Mouse (Mus musculus) hindbrain, embryonic 12.5 days (tissue): Measurements from ENCODE around the gene Slc46a2. TPM values are rescaled to one million over a fixed set of nuclear protein-coding genes. Genes with fewer than 3 reads are reported as not detected.
A peak's percentile ranks its signal among the peaks of the same experiment; 100 is the strongest.

Source experiments
- ATAC-seq: fragments of 200-750 bp; cut with Nextera tagmentation; 2 replicates; pipeline ENCODE4 v1.8.0; 2017; ENCODE audit warnings: moderate TSS enrichment; ENCODE audit not compliant: low FRiP score
- H3K27ac ChIP-seq: fragments of 300-500 bp; sonication (generic); 2 replicates; pipeline ENCODE4 v1.5.1; 2016; ENCODE audit warnings: mild to moderate bottlenecking
- H3K27me3 ChIP-seq: fragments of 300-500 bp; sonication (generic); 2 replicates; pipeline ENCODE4 v1.6.1; 2016; ENCODE audit warnings: mild to moderate bottlenecking
- H3K36me3 ChIP-seq: fragments of 300-500 bp; sonication (generic); 2 replicates; pipeline ENCODE4 v1.6.1; 2016; ENCODE audit warnings: mild to moderate bottlenecking
- H3K4me1 ChIP-seq: fragments of 300-500 bp; sonication (generic); 2 replicates; pipeline ENCODE4 v1.6.1; 2016
- H3K4me2 ChIP-seq: fragments of 300-500 bp; sonication (generic); replicated peaks from 2 replicates; pipeline ENCODE4 v1.6.1; 2016; ENCODE audit warnings: mild to moderate bottlenecking
- H3K4me3 ChIP-seq: fragments of 300-500 bp; sonication (generic); 2 replicates; pipeline ENCODE4 v1.5.1; 2016; ENCODE audit warnings: mild to moderate bottlenecking
- H3K9ac ChIP-seq: fragments of 300-500 bp; sonication (generic); 2 replicates; pipeline ENCODE4 v1.6.1; 2016; ENCODE audit warnings: mild to moderate bottlenecking, moderate library complexity
- H3K9me3 ChIP-seq: fragments of 300-500 bp; sonication (generic); replicated peaks from 2 replicates; pipeline ENCODE4 v1.6.1; 2016; ENCODE audit warnings: mild to moderate bottlenecking
- WGBS: fragments of 180-500 bp; shearing (Covaris S2); methylation state at CpG from one replicate; pipeline ENCODE4 v1.1.7; 2016; 5-methylcytosine and 5-hydroxymethylcytosine counted together
- polyA plus RNA-seq: library from polyadenylated mRNA; unstranded; fragments of >200 nt; fragmentation: Nextera tagmentation; extraction: Ambion mirVana; gene quantifications from 2 replicates; pipeline ENCODE4 v1.2.1, GENCODE M21; 2016

The Slc46a2 gene
- polyA plus RNA-seq, 1 experiment from 2014 or later, result 0.09 TPM

DNA sequence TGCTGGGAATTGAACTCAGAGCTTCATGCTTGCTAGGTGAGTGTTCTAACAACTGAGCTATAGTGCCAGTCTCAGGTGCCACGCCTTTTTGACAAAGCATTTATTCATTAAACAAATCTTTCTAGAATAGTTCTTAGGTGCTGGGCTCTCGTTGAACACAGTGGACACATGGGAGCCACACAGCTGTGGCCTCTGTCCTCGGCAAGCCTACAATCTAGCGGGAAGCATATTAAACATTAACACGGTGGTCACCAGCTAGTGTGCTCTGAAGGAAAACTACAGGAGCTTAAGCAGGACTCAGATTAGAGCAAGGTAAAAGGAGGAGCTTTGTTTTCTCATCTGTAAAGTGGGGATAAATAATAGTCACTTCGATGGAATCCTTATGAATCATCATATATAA lies 7.8 kb downstream of the Slc46a2 start:
- H3K27ac ChIP-seq, result no peak overlapping the region
- H3K9ac ChIP-seq, result no peak overlapping the region
- H3K9me3 ChIP-seq, result no peaks in the 10 kb centered on the region
- no peaks in the 10 kb centered on the region for H3K27me3 ChIP-seq
- no peaks in the 10 kb centered on the region for H3K36me3 ChIP-seq
- no peaks in the 10 kb centered on the region for H3K4me1 ChIP-seq
- ATAC-seq, result no peak
- 81% methylated on average over 6 of the region's 6 CpGs for WGBS
- H3K4me2 ChIP-seq, result no peak overlapping the region
- no peak overlapping the region for H3K4me3 ChIP-seq

DNA sequence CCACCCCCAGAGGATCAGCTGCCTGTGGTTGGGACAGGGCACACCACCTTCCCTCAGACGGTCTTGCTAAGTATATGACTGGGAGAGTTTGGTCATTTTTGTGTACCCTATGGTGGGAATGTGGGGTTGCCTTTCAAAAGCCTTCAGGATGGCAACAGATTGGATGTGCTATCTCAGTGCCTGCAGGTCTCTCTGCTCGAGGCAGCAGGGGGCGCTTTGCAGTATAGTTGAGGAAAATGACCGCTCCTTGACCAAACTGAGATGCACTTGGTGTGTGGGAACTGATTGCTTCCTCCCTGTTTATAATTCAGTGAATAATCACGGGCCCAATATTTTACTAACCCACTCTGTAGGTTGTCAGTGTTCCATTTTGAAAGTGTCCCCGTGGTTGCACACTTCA lies 12.3 kb downstream of the Slc46a2 start:
- 0 out of 2 replicates have a peak, but pooled peaks have one; percentile 6 for ATAC-seq
- H3K9me3 ChIP-seq, result no peaks in the 10 kb centered on the region
- no peaks in the 10 kb centered on the region for H3K4me1 ChIP-seq
- WGBS, result 70% methylated on average over 6 of the region's 6 CpGs
- H3K27ac ChIP-seq, result no peak overlapping the region
- no peak overlapping the region for H3K4me3 ChIP-seq
- no peaks in the 10 kb centered on the region for H3K27me3 ChIP-seq
- H3K9ac ChIP-seq, result no peak overlapping the region
- H3K36me3 ChIP-seq, result peaks cover 14% of the 10 kb centered on the region
- no peak overlapping the region for H3K4me2 ChIP-seq

DNA sequence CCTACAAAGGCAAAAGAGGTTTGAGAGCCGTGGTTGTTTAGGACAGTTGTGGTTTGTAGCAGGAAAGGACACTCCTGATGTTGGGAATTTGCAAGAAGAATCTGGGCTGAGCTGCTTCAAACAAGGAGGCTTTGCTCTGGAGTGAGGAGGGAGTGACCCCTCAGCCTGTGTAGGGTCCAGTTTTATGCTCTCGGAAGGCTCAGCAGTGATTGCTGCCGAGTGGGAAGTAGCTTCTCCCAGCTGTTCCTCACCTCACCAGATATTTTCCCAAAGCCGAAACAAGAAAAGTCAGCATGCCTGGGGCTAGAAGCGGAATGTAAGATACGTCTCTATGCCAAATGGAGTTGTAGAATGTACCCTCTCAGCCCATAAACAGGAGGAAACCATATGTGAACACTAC lies 13.0 kb downstream of the Slc46a2 start:
- H3K9me3 ChIP-seq, result no peaks in the 10 kb centered on the region
- H3K27me3 ChIP-seq, result no peaks in the 10 kb centered on the region
- H3K4me2 ChIP-seq, result no peak overlapping the region
- H3K9ac ChIP-seq, result no peak overlapping the region
- no peaks in the 10 kb centered on the region for H3K4me1 ChIP-seq
- 86% methylated on average over 6 of the region's 6 CpGs for WGBS
- ATAC-seq, result no peak
- H3K36me3 ChIP-seq, result peaks cover 22% of the 10 kb centered on the region
- H3K27ac ChIP-seq, result no peak overlapping the region
- H3K4me3 ChIP-seq, result no peak overlapping the region

DNA sequence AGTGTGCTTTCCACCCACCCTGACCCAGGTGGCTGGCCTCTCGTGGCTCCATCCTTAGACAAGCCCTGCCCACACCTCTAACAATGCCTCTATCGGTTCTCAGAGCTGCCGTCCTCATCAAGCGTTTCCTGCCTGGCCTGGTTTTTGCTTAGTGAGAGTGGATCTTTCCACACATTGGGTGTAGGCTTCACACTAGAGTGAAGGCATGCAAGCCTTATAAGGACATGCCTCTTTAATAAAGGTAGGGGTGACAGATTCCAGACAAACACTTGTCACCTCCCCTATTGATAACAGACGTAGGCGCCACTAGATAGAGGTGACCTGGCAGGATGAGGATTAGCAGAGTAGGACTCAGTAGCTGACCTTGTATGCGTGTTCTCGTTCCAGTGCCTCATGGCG lies 16.3 kb downstream of the Slc46a2 start:
- Histone ChIP-seq H3K4me3 (no peak overlapping the region), H3K27ac (no peak overlapping the region), H3K4me2 (no peak overlapping the region), H3K9ac (no peak overlapping the region), H3K4me1 (no peaks in the 10 kb centered on the region), H3K36me3 (peaks cover 41% of the 10 kb centered on the region), H3K9me3 (no peaks in the 10 kb centered on the region), H3K27me3 (no peaks in the 10 kb centered on the region)
- ATAC-seq, result no peak
- 91% methylated on average over 9 of the region's 9 CpGs for WGBS

DNA sequence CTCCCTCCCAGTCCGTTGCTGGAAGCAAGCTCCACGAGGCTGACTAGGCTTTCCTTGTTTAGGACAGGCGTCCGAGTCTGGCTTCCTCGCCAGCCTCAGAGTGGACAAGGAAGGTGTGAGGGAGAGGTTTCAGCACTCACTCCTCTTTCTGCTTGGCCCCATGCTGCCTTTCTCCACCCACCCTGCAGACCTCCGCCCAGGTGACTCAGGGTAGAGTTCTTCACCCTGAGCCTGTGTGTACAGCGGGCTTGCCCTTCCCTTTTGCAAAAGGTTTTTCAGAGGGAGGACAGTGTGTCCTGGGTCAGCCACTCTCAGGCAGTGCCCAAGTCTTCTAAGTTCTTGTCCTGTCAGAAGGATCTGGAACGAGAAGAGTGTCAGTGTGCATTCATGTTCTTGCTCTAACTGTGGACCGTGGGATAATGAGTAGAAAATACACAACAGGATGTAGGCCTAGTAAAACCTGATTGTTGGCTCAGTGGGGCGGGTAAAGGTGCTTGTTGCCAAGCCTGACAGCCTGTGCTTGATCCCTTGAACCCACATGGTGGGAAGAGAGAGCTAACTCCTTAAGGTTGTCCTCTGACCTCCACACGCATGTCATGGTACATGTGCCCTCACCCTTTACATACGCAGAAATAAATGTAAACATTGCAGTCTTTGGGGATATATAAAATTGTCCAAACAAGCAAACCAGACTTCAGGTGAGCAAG lies 16.9 kb downstream of the Slc46a2 start:
- Histone ChIP-seq H3K9ac (no peak overlapping the region), H3K9me3 (no peaks in the 10 kb centered on the region), H3K36me3 (peaks cover 41% of the 10 kb centered on the region), H3K27me3 (no peaks in the 10 kb centered on the region), H3K4me1 (no peaks in the 10 kb centered on the region), H3K4me3 (no peak overlapping the region), H3K27ac (no peak overlapping the region), H3K4me2 (no peak overlapping the region)
- WGBS, result 86% methylated on average over 12 of the region's 12 CpGs
- no peak for ATAC-seq

DNA sequence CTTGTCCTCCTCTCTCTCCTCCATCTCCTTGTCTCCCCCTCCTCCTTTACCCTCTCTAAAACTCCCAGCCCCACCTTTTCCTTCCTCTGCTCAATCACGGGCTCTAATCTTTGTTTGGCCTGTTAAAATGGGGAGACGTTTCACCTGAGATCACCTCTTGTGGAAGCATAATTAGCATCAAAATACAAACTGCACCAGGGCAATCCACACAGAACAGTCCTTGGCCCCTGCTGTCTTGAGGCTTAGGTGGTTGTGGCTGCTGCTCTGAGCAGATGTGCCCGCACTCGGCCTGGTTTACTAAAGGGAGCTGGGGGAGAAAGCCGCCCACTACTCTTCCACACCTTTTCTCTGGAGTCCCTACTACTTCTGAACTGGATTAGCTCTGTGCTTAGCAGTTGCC lies 18.9 kb downstream of the Slc46a2 start:
- H3K9me3 ChIP-seq, result no peaks in the 10 kb centered on the region
- no peak overlapping the region for H3K27ac ChIP-seq
- no peaks in the 10 kb centered on the region for H3K27me3 ChIP-seq
- H3K4me1 ChIP-seq, result no peaks in the 10 kb centered on the region
- no peak overlapping the region for H3K9ac ChIP-seq
- ATAC-seq, result no peak
- H3K4me2 ChIP-seq, result no peak overlapping the region
- peaks cover 47% of the 10 kb centered on the region for H3K36me3 ChIP-seq
- WGBS, result 72% methylated on average over 5 of the region's 5 CpGs
- H3K4me3 ChIP-seq, result no peak overlapping the region

DNA sequence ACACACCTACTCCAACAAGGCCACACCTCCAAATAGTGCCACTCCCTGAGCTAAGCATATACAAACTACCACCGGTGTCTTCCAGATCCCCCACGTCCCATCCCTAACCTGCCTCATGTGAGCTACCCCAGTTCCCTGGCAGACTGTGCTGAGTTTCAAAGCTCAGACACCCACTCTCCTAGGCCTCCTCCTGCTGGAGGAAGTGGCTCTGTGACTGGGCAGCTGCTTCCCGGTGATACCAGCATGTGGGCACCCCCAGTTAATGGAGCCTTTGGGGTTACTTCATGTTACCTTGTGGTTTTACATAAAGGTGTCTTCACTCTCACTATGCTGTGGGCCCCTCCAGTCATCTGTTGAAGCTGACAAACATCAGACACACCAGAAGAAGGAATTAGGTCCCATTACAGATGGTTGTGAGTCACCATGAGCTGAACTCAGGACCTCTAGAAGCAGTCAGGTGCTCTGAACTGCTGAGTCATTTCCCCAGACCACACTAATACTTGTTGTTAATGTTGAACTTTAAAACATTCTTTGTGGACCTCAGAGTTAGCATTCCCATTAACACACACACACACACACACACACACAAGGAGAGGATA lies 19.8 kb downstream of the Slc46a2 start:
- no peak overlapping the region for H3K4me2 ChIP-seq
- no peaks in the 10 kb centered on the region for H3K4me1 ChIP-seq
- no peaks in the 10 kb centered on the region for H3K9me3 ChIP-seq
- H3K4me3 ChIP-seq, result no peak overlapping the region
- no peak for ATAC-seq
- no peak overlapping the region for H3K9ac ChIP-seq
- peaks cover 46% of the 10 kb centered on the region for H3K36me3 ChIP-seq
- H3K27me3 ChIP-seq, result no peaks in the 10 kb centered on the region
- H3K27ac ChIP-seq, result no peak overlapping the region
- 93% methylated on average over 3 of the region's 3 CpGs for WGBS

DNA sequence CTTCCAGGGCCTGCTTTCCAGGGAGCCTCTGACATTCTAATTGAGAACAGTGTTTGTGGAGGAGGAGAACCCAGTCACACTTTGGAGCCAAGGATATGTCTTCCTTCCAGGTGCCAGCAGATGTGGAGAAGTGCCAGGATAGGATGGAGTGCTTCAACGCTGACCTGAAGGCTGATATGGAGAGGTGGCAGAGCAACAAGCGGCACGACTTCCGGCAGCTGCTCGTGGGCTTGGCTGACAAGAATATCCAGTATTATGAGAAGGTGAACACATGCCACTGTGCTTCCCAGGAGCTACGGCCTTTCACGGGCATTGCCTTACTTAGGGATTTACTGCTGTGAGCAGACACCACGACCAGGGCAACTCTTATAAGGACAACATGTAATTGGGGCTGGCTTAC lies 20.4 kb downstream of the Slc46a2 start:
- Histone ChIP-seq H3K9me3 (no peaks in the 10 kb centered on the region), H3K4me2 (no peak overlapping the region), H3K4me3 (no peak overlapping the region), H3K4me1 (no peaks in the 10 kb centered on the region), H3K27ac (no peak overlapping the region), H3K9ac (no peak overlapping the region), H3K27me3 (no peaks in the 10 kb centered on the region), H3K36me3 (peaks cover 40% of the 10 kb centered on the region)
- no peak for ATAC-seq
- 95% methylated on average over 8 of the region's 8 CpGs for WGBS

DNA sequence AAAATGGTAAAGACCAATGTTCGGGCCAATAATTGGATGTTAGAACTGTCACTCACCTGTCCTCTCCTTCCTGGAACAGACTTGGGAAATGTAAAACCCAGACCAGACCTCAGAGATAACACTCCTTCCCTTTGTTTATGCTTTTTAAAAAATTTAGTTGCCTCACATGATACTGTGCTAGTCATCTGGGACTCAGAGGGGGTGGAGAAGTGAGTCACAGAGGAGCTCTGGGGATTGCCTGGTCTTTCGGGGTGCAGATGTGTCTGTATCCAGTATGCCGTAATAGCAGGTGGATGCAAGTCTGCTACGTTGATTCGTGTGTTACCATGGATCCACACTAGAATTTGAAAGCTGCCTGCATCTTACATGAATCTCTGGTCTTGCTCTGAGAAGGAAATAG lies 22.1 kb downstream of the Slc46a2 start:
- Histone ChIP-seq H3K27me3 (no peaks in the 10 kb centered on the region), H3K9me3 (no peaks in the 10 kb centered on the region), H3K36me3 (peaks cover 35% of the 10 kb centered on the region), H3K4me2 (no peak overlapping the region), H3K4me1 (no peaks in the 10 kb centered on the region), H3K4me3 (no peak overlapping the region), H3K27ac (no peak overlapping the region), H3K9ac (no peak overlapping the region)
- no peak for ATAC-seq
- WGBS, result 96% methylated on average over 5 of the region's 5 CpGs

DNA sequence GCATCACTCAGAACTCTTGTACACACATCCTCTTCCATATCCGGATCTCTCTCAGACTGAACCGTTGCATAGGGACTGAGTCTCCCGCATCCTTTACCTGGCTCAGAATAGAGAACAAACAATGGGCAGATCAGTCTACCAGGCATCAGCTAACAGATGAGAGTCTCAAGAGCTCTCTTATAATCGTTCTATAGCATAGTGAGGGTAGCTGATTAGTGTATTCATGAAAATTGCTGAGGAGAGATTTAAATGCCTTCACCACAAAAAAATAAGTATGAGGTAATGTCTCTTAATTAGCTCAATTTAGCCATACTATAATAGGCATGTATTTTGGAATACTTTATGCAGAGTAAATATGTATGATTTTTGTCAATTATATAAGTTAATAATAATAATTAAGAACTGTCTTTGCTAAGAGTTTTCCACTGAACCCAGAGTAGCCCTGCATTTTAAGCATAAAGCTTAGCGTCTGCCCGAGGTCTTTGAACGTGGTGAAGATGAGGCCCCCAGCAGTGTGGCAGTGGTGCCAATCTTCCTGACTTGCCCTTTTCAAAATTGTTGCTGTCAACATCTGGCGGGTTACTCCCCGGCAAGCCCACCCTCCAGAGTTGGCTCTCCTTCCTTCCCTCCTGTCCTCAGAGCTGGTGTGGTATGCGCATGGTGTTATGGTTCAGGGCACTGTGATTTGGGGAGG lies 23.0 kb downstream of the Slc46a2 start:
- Histone ChIP-seq H3K36me3 (peaks cover 26% of the 10 kb centered on the region; the same call in 1 of the 2 replicates), H3K4me2 (no peak overlapping the region), H3K4me3 (no peak overlapping the region), H3K27ac (no peak overlapping the region), H3K9me3 (no peaks in the 10 kb centered on the region), H3K9ac (no peak overlapping the region), H3K27me3 (no peaks in the 10 kb centered on the region), H3K4me1 (no peaks in the 10 kb centered on the region)
- 92% methylated on average over 10 of the region's 10 CpGs for WGBS
- ATAC-seq, result no peak

DNA sequence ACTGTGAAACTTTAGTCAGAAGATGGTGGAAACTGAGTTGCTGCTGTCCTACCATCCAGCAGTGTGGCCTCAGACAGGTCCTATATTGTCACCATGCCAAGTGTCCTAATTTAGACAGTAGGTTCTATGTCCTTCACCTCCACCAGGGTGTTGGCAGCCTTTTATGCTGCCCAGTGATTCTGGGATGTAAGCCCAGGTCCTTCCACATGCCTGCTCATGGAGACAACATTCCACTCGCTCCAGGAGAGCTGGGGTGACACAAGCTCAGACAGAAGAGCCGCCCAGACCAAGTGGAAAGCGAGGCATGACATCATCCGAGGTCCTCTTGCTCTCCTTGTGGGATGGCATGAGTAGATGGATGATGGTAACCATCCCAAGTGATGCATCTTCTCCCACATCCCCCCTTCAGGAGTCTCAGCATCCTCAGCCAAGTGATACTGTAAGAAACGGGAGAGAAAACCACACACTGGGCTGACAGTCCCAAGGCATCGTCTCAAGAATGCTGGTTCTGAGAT lies 24.7 kb downstream of the Slc46a2 start:
- no peaks in the 10 kb centered on the region for H3K9me3 ChIP-seq
- no peak overlapping the region for H3K4me2 ChIP-seq
- peaks cover 29% of the 10 kb centered on the region for H3K36me3 ChIP-seq
- no peak overlapping the region for H3K27ac ChIP-seq
- 92% methylated on average over 6 of the region's 6 CpGs for WGBS
- H3K4me1 ChIP-seq, result no peaks in the 10 kb centered on the region
- no peak overlapping the region for H3K4me3 ChIP-seq
- no peak overlapping the region for H3K9ac ChIP-seq
- no peaks in the 10 kb centered on the region for H3K27me3 ChIP-seq
- no peak for ATAC-seq

DNA sequence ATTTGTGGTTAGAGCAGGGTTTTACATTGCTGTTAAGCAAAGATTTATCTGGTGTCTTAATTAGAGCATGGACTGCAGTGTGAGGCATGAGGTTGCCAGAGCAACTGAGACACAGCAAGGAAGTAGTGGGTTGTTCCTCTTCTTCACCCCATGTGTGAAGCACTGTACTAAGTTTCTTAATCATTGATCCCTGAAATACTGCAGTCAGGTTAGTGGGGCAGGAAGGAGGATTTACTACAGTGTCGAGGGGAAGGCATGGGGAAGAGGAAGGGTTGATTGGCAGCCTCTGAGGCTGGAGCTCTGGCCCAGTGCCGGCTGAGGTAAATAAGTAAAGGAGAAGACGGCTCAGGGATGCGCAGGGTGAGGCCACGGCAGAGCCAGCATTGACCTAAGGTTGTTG lies 26.8 kb downstream of the Slc46a2 start:
- WGBS, result 85% methylated on average over 5 of the region's 5 CpGs
- no peak overlapping the region for H3K27ac ChIP-seq
- H3K36me3 ChIP-seq, result peaks cover 22% of the 10 kb centered on the region
- H3K9ac ChIP-seq, result no peak overlapping the region
- no peak for ATAC-seq
- H3K4me3 ChIP-seq, result no peak overlapping the region
- H3K27me3 ChIP-seq, result no peaks in the 10 kb centered on the region
- H3K4me2 ChIP-seq, result no peak overlapping the region
- no peaks in the 10 kb centered on the region for H3K9me3 ChIP-seq
- no peaks in the 10 kb centered on the region for H3K4me1 ChIP-seq
